Mouse (Mus musculus): ENCODE data around the gene Btbd9.

- TF ChIP-seq GATA1 (IDR thresholded peaks at IDR 0.05; ENCODE audit: borderline replicate concordance, low read length) = no peak
- no peak for TF ChIP-seq FLI1 (IDR thresholded peaks at IDR 0.05; ENCODE audit: low read length)
Measured at GRCm38 (mm10) chr17:30177435-30177834, 398.9 kb downstream of the Btbd9 start.

Measured in megakaryocyte, embryonic 14.5 days (primary cell).